Mouse (Mus musculus) liver, embryonic 16.5 days (tissue): ENCODE results near the gene Kdelr3. TPM values are rescaled to one million over a fixed set of nuclear protein-coding genes. Genes with fewer than 3 reads are reported as not detected.

Experiments
- ATAC-seq: fragments of 200-750 bp; cut with Nextera tagmentation; 2 replicates; pipeline ENCODE4 v1.8.0; 2017; ENCODE audit warnings: low read depth, mild to moderate bottlenecking, moderate number of reproducible peaks, moderate library complexity
- H3K27ac ChIP-seq: fragments of 300-500 bp; sonication (generic); 2 replicates; pipeline ENCODE4 v1.5.1; 2014; ENCODE audit warnings: mild to moderate bottlenecking, low read length
- H3K27me3 ChIP-seq: fragments of 300-500 bp; sonication (generic); 2 replicates; pipeline ENCODE4 v1.6.1; 2014; ENCODE audit warnings: low read depth, low read length, mixed read lengths; ENCODE audit not compliant: control insufficient read depth, insufficient read depth
- H3K36me3 ChIP-seq: fragments of 300-500 bp; sonication (generic); 2 replicates; pipeline ENCODE4 v1.6.1; 2014; ENCODE audit warnings: mild to moderate bottlenecking; ENCODE audit not compliant: control insufficient read depth, insufficient read depth
- H3K4me1 ChIP-seq: fragments of 300-500 bp; sonication (generic); 2 replicates; pipeline ENCODE4 v1.6.1; 2014; ENCODE audit warnings: low read depth, low read length, mixed read lengths; ENCODE audit not compliant: control insufficient read depth
- H3K4me2 ChIP-seq: fragments of 300-500 bp; sonication (generic); 2 replicates; pipeline ENCODE4 v1.6.1; 2014; ENCODE audit warnings: low read depth, low read length, mixed read lengths
- H3K4me3 ChIP-seq: fragments of 300-500 bp; sonication (generic); 2 replicates; pipeline ENCODE4 v1.5.1; 2014; ENCODE audit warnings: low read depth, mild to moderate bottlenecking, low read length
- H3K9ac ChIP-seq: fragments of 300-500 bp; sonication (generic); 2 replicates; pipeline ENCODE4 v1.6.1; 2014; ENCODE audit warnings: low read depth, low read length
- H3K9me3 ChIP-seq: fragments of 300-500 bp; sonication (generic); replicated peaks from 2 replicates; pipeline ENCODE4 v1.6.1; 2016; ENCODE audit warnings: low read length; ENCODE audit not compliant: control insufficient read depth
- WGBS: fragments of 180-500 bp; shearing (Covaris S2); extraction: QIAGEN DNeasy Blood & Tissue Kit; methylation state at CpG from one replicate; pipeline ENCODE4 v1.1.7; 2014; ENCODE audit not compliant: insufficient replicate concordance; 5-methylcytosine and 5-hydroxymethylcytosine counted together
- polyA plus RNA-seq: library from polyadenylated mRNA; unstranded; fragments of >200 nt; fragmentation: Nextera tagmentation; extraction: Ambion mirVana; gene quantifications from 2 replicates; pipeline ENCODE4 v1.2.1, GENCODE M21; 2015

Kdelr3 gene
- polyA plus RNA-seq, 1 experiment from 2014 or later: 5.2 TPM

DNA sequence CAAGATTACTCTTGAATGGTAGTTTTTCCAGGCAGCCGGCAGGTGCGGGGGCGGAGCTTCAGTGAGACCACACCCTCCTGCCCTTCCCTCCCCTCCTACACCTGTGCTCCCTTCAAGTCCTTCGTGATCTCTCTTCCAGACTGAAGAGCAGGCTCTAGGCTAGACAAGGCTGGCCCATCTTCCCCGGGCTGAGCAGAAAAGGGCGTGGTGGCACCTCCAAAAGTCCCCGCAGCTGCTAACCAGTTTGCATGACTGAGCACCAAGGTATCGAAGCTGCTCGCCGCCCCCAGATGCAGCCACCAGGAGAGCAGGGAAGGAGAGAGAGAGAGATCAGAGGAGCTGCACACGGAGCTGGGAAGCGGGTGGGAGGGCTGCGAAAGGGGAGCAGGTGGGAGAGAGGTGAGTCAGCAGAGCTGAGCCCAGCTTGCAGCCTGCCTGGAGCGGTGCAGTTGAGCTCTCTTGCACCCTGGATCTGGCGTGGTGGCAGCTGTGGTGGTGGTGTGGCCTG lies 35.0 kb upstream of the Kdelr3 start:
- no peak overlapping the region for H3K9ac ChIP-seq
- WGBS: 11% methylated on average over 15 of the region's 15 CpGs
- no peak overlapping the region for H3K4me3 ChIP-seq
- H3K4me1 ChIP-seq: no peaks in the 10 kb centered on the region
- H3K27me3 ChIP-seq: peaks cover 8% of the 10 kb centered on the region; the same call in 1 of the 2 replicates
- H3K4me2 ChIP-seq: no peak overlapping the region
- no peaks in the 10 kb centered on the region for H3K9me3 ChIP-seq
- H3K27ac ChIP-seq: no peak overlapping the region
- ATAC-seq: no peak
- no peaks in the 10 kb centered on the region for H3K36me3 ChIP-seq

DNA sequence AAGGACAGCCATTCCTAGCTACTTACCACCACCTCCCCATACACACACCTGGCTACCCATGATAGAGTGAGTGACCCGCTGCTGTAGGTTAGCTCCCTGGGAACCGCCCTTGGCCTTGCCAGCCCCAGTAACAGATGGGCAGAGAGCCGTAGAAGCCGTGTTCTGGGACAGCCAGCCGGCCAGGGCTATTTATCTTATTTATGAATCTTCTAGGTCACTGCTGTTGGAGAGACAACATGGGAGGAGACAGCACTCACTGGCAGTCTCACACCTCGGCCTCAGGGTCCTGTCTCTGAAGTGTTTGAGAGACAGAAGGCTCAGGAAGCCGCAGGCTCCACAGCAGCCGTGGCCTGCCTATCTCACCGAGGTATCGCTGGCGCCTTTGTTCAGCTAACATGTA lies 26.7 kb upstream of the Kdelr3 start:
- WGBS: 60% methylated on average over 11 of the region's 11 CpGs
- no peak overlapping the region for H3K27ac ChIP-seq
- no peak overlapping the region for H3K4me3 ChIP-seq
- no peaks in the 10 kb centered on the region for H3K36me3 ChIP-seq
- no peaks in the 10 kb centered on the region for H3K9me3 ChIP-seq
- H3K9ac ChIP-seq: no peak overlapping the region
- H3K4me1 ChIP-seq: no peaks in the 10 kb centered on the region
- ATAC-seq: no peak
- no peak overlapping the region for H3K4me2 ChIP-seq
- H3K27me3 ChIP-seq: peaks cover 12% of the 10 kb centered on the region

- H3K27ac ChIP-seq: no peak overlapping the region
- H3K4me1 ChIP-seq: no peaks in the 10 kb centered on the region
- H3K9ac ChIP-seq: no peak overlapping the region
- H3K36me3 ChIP-seq: no peaks in the 10 kb centered on the region
- no peak overlapping the region for H3K4me3 ChIP-seq
- H3K27me3 ChIP-seq: peaks cover 12% of the 10 kb centered on the region
- 47% methylated on average over 18 of the region's 18 CpGs for WGBS
- H3K9me3 ChIP-seq: no peaks in the 10 kb centered on the region
- H3K4me2 ChIP-seq: no peak overlapping the region
- no peak for ATAC-seq
These were observed 22.7 kb upstream of the Kdelr3 start for GRCm38 (mm10) chr15:79493527-79493926.

DNA sequence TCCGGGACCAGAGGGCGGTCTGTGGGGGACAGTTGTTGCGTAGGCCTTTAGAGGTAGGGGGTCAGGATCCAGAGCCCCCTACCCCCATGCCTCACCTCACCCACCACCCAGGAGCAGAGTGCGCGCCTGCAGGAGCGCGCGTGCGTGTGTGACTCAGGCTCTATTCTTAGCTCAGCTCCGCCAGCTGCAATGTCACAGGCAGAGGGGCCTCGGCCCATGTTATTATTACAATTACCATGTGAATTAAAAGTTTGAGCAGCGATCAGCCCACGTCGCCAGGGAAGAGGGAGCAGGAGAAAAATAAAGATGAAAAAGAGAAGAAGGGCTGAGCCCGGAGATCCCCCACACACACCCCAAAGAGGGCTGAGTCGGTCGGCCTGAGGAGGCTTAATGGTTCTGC lies 16.1 kb upstream of the Kdelr3 start:
- WGBS: 65% methylated on average over 17 of the region's 17 CpGs
- no peak overlapping the region for H3K27ac ChIP-seq
- H3K4me3 ChIP-seq: no peak overlapping the region
- peaks cover 47% of the 10 kb centered on the region for H3K27me3 ChIP-seq
- no peaks in the 10 kb centered on the region for H3K9me3 ChIP-seq
- H3K4me1 ChIP-seq: no peaks in the 10 kb centered on the region
- no peak overlapping the region for H3K9ac ChIP-seq
- no peak overlapping the region for H3K4me2 ChIP-seq
- no peaks in the 10 kb centered on the region for H3K36me3 ChIP-seq
- no peak for ATAC-seq

GRCm38 (mm10) chr15:79502891-79503341 lies 13.3 kb upstream of the Kdelr3 start:
- Histone ChIP-seq H3K9ac (no peak overlapping the region), H3K9me3 (no peaks in the 10 kb centered on the region), H3K4me1 (no peaks in the 10 kb centered on the region), H3K4me3 (no peak overlapping the region), H3K27ac (no peak overlapping the region), H3K36me3 (no peaks in the 10 kb centered on the region), H3K4me2 (no peak overlapping the region), H3K27me3 (peaks cover 75% of the 10 kb centered on the region)
- no peak for ATAC-seq
- WGBS: 12% methylated on average over 18 of the region's 18 CpGs

GRCm38 (mm10) chr15:79503438-79503837 lies 12.8 kb upstream of the Kdelr3 start:
- H3K36me3 ChIP-seq: no peaks in the 10 kb centered on the region
- no peak overlapping the region for H3K9ac ChIP-seq
- no peak for ATAC-seq
- no peaks in the 10 kb centered on the region for H3K9me3 ChIP-seq
- H3K4me3 ChIP-seq: no peak overlapping the region
- no peaks in the 10 kb centered on the region for H3K4me1 ChIP-seq
- H3K27me3 ChIP-seq: peaks cover 80% of the 10 kb centered on the region
- no peak overlapping the region for H3K27ac ChIP-seq
- 62% methylated on average over 5 of the region's 5 CpGs for WGBS
- H3K4me2 ChIP-seq: no peak overlapping the region

GRCm38 (mm10) chr15:79504707-79505452 lies 11.3 kb upstream of the Kdelr3 start, which contains the start of gene Kcnj4:
TSS of gene Kcnj4 (minus strand) at chr15:79505241.
- no peak for ATAC-seq
- no peaks in the 10 kb centered on the region for H3K36me3 ChIP-seq
- no peak within 1 kb of the TSS for H3K27ac ChIP-seq
- H3K9me3 ChIP-seq: no peaks in the 10 kb centered on the region
- H3K4me1 ChIP-seq: no peaks in the 10 kb centered on the region
- peak within 1 kb of the TSS; percentile 49 for H3K4me3 ChIP-seq
- H3K9ac ChIP-seq: no peak within 1 kb of the TSS
- peak within 1 kb of the TSS; percentile 68 for H3K4me2 ChIP-seq
- H3K27me3 ChIP-seq: peaks cover 79% of the 10 kb centered on the region
- WGBS: 2% methylated on average over 60 of the region's 60 CpGs

DNA sequence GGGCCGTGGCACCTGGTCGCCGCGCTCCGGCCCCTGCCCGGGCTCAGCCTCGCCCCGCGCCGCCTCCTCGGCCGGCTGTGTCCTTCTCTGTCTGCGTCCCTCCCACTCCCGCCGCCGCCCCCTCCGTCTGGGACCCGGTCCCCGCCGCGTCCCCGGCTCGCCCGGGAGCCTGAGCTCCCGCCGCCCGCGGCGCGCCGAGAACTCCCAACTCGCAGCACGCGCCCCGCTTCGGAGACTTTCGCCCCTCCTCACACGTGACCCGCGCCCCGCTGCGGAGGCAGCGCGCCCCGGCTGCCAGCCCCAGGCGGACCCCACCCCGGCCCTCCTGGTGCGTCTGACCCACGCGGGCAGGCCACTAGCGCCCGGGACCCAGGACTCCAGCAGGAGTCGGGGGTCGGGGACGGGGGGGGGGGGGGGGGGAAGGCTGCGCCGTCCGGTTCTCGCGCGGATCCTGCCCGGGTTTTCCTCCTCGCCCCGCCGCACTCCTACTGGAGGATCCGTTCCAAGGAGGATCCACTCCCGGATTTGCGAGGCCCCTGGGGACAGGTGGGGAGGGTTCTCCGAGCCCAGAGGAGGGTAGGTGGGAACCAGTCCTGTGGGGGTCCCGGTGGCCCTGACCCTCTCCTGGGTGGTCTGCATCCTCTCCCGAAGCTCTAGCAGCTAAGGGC lies 10.5 kb upstream of the Kdelr3 start:
- H3K9me3 ChIP-seq: no peaks in the 10 kb centered on the region
- peak overlapping the region; percentile 49 for H3K4me3 ChIP-seq
- H3K36me3 ChIP-seq: no peaks in the 10 kb centered on the region
- H3K9ac ChIP-seq: no peak overlapping the region
- H3K4me2 ChIP-seq: peak overlapping the region; percentile 68
- ATAC-seq: no peak
- H3K27ac ChIP-seq: no peak overlapping the region
- no peaks in the 10 kb centered on the region for H3K4me1 ChIP-seq
- peaks cover 84% of the 10 kb centered on the region for H3K27me3 ChIP-seq
- under 1% methylated on average over 60 of the region's 71 CpGs for WGBS

DNA sequence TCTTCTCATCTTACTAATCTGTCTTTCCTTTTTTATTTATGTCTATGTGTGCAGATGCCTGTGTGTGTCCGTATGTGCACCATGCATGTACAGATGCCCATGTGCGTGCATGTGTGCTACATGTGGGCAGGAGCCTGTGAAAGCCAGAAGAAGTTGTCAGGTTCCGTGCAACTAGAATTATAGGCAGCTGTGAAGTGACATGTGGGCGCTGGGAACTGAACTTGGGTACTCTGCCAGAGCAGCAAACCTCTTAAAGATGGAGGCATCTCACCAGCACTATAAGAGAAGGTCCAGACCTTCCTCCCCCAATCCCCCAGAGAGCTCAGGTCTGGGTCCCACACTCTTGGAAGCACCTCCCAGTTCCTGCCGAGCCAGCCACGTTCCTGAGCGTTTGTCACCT lies 9.8 kb upstream of the Kdelr3 start:
- Histone ChIP-seq H3K27ac (no peak overlapping the region), H3K4me1 (no peaks in the 10 kb centered on the region), H3K4me2 (no peak overlapping the region), H3K27me3 (peaks cover 86% of the 10 kb centered on the region), H3K36me3 (no peaks in the 10 kb centered on the region), H3K9me3 (no peaks in the 10 kb centered on the region), H3K4me3 (no peak overlapping the region), H3K9ac (no peak overlapping the region)
- ATAC-seq: no peak
- WGBS: 23% methylated on average over 7 of the region's 7 CpGs
